Mouse (Mus musculus): ENCODE measurements at regions not wholly inside any gene's neighbourhood (a gene's known extent, or its start where the extent isn't known, plus 50 kb on each side); places are given as distances from the start of the nearest gene placed in this dataset.

GRCm38 (mm10) chr16:95864106-95864505 is 126.7 kb downstream of the Psmg1 start:
- TF ChIP-seq POLR2A (IDR thresholded peaks at IDR 0.05; ENCODE audit: low read depth, low read length) (no peak), CTCF (conservative IDR thresholded peaks at IDR 0.05; ENCODE audit: insufficient read depth, insufficient read length, low read depth, low read length) (no peak)

Measured in kidney, adult 2 months (tissue).